Mouse (Mus musculus): ENCODE measurements around the gene L1cam.

The L1cam gene

GRCm38 (mm10) chrX:73895719-73896118, at the start of gene L1cam:
L1cam (minus strand) TSS chrX:73896105.
- peak; percentile 35 to 51 for DNase-seq (ENCODE audit: low spot score in 2 of 2)

DNA sequence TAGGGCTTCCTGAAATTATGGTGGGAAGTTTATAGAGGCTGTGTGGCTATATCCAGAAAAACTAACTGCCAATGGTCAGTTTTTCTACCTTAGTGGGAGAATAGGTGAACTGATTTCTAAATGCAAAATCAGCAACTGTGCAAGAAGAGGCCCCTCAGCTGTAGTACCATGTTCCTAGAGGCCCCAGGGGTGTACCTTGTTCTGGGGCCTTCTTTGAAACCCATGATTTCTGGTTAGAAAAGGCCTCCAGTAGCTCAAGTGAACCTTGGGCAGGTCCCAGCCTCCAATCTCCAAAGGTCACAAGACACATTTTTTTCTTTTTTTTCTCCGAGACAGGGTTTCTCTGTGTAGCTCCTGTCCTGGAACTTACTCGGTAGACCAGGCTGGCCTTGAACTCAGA, 46.4 kb upstream of the L1cam start:
- no peak for DNase-seq (ENCODE audit: low spot score in 2 of 2)

DNA sequence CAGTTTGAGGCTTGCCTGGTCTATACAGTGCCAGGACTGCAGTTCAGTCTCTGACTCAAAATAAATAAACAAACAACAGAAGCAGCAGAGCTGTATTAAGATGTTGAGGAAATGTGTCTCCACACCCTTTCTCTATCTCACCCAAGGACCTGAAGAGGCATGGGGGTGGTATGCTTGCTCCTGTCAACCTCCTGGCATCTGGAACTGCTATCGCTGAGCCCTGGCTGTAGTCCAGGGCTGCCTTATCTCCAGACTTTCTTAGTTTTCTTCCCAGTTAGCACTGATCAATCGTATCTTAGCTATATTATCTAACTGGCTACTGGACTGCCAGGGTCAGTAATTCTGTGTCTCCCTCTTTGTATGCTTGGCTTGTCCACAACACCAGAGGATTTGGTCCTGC, 46.0 kb upstream of the L1cam start:
- DNase-seq (ENCODE audit: low spot score in 2 of 2): no peak

DNA sequence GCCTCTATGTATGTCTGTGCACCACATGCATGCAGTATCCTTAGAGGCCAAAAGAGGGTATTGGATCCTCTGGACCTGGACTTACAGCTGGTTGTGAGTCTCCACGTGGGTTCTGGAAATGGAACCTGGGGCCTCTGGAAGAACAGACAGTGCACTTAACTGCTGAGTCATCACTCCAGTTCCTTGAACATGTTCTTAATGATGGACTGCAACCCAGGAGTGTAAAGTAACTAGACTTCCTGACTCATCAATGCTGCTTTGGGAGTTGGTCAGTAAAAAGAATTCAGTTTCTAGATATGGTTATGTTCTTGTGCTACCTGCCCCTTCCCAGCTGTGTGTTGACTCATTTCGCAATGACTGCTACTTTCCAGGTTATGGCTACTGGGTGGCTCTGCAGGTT, 36.0 kb upstream of the L1cam start:
- no peak for DNase-seq (ENCODE audit: low spot score in 2 of 2)

DNA sequence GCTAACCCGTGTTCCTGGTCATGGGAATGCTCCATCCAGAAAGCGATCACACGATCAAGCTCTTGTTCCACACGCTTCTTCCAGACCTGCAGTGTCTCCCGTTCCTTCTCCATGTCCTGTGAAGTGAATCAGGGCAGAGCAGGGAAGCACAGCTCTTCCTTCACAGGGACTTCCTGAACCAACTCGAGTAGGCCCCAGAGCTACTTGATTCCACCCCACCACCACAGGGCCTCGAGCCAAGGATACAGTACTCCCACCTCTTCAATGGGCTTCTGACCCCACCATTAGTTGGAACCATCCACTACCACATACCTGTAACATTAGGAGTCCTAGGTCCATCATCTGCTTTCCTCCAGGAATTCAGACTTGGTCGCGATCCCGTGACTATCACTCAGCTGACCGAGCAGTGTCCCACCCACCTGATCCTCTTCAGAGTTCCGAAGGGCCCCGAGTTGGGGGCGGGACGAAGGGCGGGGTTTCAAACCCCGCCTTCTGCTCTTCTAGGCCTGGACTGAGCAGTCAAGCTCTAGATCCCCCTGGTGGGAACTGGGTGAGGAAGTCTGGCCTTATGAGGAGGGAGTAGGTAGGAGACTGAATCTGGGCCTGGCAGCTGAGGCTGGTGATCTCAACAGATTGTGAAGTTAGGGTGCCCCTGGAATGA, 34.6 kb upstream of the L1cam start, which contains the start of gene Renbp:
Gene Renbp, minus strand, starts transcription at position 449 of the 661 bp plus-strand sequence.
- peak; percentile 35 to 55 for DNase-seq (ENCODE audit: low spot score in 2 of 2)

DNA sequence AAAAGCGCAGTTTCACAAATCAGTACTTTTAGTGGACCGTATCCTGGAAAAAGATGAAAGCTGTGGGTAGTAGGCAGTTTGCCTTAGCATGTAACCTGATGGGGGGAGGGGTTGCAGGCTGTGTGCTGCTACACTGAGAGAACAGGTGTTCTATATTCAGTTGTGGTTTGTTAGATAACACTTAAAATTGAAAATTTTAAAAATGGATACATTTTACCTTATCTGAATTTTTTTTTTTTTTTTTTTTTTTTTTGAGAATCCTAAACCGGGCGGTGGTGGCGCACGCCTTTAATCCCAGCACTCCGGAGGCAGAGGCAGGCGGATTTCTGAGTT, 26.6 kb upstream of the L1cam start:
- DNase-seq (ENCODE audit: low spot score in 2 of 2): no peak

GRCm38 (mm10) chrX:73921823-73922549, 26.1 kb upstream of the L1cam start, which contains the start of the genes Arhgap4 and Naa10:
Arhgap4 (minus strand) TSS chrX:73921870.
Naa10 (minus strand) TSS chrX:73921944.
- DNase-seq (ENCODE audit: low spot score in 2 of 2): peak; percentile 76 to 87

DNA sequence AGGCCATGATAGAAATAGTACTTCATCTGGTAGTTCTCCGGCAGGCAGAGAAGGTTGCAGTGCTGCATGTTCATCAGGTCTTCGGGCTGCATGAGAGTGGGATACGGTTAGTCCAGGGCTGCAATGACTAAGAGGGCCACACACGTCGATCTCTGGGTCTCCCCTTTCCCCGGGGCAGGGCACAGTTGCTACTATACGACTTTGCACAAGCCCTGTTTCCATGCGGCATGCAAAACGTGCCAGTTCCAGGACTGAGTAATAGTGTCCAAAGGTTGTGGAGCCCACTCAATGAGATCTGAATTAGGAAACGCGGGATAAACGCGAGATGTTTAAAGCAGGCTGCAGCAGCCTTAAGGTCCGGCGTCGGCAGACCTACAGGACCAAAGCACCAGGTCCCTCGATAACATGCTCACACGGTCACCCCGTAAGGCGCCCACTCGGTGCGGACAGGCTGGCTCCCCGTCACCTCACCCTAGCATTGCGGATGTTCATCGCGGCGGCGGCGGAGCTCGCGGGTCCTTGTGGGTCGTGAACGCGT, 25.4 kb upstream of the L1cam start:
- no peak for DNase-seq (ENCODE audit: low spot score in 2 of 2)

- DNase-seq (ENCODE audit: low spot score in 2 of 2): no peak
Measured at GRCm38 (mm10) chrX:73918631-73919030, 22.7 kb upstream of the L1cam start.

- DNase-seq (ENCODE audit: low spot score in 2 of 2): no peak
Measured at GRCm38 (mm10) chrX:73916945-73917344, 21.0 kb upstream of the L1cam start.

GRCm38 (mm10) chrX:73914827-73915703, 19.2 kb upstream of the L1cam start:
- peak; percentile 74 to 86 for DNase-seq (ENCODE audit: low spot score in 2 of 2)

DNA sequence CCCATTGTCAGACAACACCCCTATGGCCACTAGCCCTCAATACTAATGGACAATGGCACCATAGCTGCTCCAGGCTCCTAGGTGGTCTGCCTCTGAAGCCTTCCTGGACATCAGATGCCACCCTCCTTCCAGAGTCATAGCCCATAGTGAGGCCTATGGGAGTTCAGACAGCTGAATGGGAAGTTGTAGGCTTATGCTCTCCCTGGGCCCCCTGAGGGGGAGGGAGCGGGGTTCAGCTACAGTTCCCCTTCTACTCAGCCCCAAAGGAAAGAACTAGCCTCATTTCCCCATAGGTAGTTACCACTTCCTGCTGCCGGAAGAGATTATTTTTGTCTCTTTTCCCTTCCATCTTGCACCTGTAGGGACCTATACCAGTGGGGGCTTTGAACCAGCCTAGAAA, 15.7 kb upstream of the L1cam start:
- DNase-seq (ENCODE audit: low spot score in 2 of 2): no peak

DNA sequence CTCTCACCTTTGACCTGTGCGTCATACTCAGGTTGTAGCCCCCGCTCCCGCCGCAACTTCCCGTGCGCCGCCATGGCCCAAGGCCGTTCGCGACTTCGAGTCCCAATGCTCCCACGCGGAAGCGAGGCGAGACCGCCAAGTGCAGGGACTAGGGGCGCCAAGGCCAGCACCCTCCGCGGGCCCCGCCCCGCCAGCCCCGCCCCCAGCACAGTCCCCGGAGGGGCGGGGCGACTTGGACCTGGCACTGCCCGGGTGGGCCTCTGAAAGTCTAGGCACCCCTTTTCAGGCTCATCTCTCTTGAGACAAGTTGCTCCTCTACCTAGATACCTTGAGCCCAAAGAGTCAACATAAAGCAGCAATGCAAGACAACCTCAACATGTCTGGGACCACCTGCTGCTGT, 15.3 kb upstream of the L1cam start:
- no peak for DNase-seq (ENCODE audit: low spot score in 2 of 2)

- DNase-seq (ENCODE audit: low spot score in 2 of 2): no peak
Measured at GRCm38 (mm10) chrX:73910451-73910850, 14.5 kb upstream of the L1cam start.

GRCm38 (mm10) chrX:73910049-73910448, 14.1 kb upstream of the L1cam start:
- DNase-seq (ENCODE audit: low spot score in 2 of 2): no peak

- DNase-seq (ENCODE audit: low spot score in 2 of 2): no peak
Measured at GRCm38 (mm10) chrX:73897959-73898358, 2.1 kb upstream of the L1cam start.

DNA sequence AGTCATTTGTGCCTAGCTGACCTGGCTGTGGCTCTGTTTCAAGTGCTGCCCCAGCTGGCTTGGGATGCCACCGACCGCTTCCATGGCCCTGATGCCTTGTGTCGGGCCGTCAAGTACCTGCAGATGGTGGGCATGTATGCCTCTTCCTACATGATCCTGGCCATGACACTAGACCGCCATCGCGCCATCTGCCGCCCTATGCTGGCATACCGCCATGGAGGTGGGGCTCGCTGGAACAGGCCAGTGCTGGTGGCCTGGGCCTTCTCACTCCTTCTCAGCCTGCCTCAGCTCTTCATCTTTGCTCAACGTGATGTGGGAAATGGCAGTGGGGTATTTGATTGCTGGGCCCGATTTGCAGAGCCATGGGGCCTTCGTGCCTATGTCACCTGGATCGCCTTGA, 3.1 kb downstream of the L1cam start:
- DNase-seq (ENCODE audit: low spot score in 2 of 2): no peak

GRCm38 (mm10) chrX:73891551-73892152, 4.3 kb downstream of the L1cam start, which contains the start of gene Avpr2:
Avpr2 (plus strand) TSS chrX:73892102.
- DNase-seq (ENCODE audit: low spot score in 2 of 2): no peak

DNA sequence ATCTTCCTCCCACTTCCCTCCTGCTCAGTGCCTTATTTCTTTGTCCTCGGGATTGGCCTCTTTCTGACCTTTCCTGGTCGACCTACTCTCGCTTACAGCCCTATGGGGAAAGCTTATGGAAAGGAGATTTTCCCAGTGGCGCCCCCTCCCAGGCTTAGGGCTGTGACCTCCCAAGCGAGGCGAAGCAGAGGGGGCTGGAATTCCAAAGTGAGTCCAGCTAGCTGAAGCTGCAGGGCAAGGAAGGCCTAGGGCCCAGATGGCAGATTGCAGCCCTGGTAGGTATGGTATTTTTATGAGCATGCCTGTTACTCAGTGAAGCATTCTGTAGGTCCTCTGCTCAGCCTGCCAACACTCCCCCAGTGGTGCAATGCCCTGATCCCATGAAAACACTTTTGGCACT, 14.4 kb downstream of the L1cam start:
- no peak for DNase-seq (ENCODE audit: low spot score in 2 of 2)

GRCm38 (mm10) chrX:73881036-73881427, 14.9 kb downstream of the L1cam start:
- no peak for DNase-seq (ENCODE audit: low spot score in 2 of 2)

DNA sequence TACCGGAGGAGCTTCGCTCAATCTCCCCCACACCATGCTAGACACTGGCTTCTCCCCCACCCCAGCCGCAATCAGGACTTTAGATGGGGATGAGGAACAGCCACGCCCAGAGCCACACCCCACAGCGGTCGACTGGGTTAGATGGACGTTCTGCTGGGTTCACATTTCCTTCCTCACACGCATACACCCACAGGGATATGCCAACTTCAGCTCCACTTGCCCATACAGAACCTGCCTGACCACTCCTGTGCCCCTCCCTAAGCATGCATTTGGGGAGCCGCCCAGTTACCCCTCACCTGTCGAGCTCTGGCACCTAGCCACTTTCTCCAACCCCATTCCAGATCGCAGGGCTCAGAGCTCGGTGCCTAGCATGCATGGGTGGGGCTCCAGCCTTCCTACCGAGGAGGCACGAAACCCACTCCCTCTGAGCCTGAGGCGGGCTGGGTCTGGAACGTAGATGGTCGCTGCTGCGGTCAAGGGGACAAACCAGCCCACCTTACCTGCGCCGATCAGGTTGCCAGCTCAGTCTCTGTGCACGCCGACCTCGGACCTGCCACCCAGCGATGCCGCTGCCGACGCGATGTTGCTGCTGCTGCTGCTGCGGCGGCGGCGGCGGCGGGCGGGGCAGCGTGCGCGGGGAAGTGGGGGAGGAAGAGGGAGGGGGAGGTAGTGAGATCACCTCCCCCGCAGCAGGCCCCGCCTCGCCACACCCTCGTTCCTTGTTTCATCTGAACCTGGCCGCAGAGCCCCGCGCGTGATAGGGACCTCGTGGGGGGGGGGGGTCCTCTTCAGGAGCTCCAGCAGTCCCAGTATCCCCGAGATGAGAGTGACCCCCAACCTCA, 15.5 kb downstream of the L1cam start:
- peak; percentile 42 to 62 for DNase-seq (ENCODE audit: low spot score in 2 of 2)

All from urinary bladder, postnatal 36 days (tissue).